Mouse (Mus musculus): ENCODE data around the gene Agbl4.

Gene Agbl4

DNA sequence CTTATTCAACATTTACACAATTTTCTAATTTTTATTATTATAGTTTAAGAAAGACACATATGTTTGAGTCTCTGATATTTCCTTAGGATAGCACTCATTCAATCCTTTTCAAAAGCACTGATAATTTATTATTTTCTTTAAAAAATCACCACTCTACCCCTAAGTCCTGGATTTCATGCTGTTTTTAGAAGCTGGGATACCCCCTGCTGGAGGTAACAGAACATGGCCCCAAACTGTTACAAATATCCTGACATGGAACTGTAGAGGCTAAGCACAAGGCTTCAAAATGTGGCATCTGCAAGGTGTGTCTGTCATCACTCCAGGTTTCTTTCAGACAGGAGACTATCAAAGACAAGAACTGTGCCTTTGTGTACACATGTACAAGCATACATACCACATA lies 859.5 kb downstream of the Agbl4 start:
- DNase-seq (ENCODE audit: low spot score in 2 of 2) = no peak

DNA sequence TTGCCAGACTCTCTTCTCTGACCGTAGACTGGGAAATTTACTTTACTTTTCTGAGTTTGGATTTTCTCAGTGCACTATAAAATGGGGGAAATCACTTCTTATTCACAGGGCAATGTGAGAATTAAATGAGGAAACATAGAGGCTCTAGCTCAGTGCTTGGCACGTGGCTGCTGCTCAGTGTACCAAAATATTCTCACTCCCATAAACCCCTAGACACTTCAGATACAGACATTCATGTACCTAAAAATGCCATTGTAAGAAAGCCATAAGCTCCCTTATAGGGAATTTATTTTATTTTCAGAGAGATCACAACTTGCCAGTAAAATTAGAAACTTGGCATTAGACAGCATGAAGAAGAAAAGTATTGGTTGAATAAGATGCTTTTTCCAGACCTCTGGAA lies 883.5 kb downstream of the Agbl4 start:
- no peak for DNase-seq (ENCODE audit: low spot score in 2 of 2)

DNA sequence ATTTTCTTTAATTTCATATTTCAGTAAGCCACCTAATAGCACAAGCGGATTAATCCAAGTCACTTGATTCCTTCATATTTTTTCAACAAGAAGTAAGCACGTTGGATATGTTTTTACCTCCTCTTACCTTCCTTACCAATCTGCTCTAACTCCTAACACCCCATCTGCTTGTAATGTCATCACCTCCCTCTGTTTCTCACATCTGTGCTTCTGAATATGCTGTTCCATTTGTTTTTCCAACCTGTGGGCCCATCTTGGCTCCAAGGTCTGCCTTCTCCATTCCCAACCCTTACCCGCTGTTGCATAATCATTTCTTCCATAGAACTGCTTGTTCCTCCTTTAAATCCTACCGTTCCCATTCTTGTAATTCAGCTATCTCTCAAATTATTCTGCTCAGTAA lies 884.4 kb downstream of the Agbl4 start:
- DNase-seq (ENCODE audit: low spot score in 2 of 2) = no peak

DNA sequence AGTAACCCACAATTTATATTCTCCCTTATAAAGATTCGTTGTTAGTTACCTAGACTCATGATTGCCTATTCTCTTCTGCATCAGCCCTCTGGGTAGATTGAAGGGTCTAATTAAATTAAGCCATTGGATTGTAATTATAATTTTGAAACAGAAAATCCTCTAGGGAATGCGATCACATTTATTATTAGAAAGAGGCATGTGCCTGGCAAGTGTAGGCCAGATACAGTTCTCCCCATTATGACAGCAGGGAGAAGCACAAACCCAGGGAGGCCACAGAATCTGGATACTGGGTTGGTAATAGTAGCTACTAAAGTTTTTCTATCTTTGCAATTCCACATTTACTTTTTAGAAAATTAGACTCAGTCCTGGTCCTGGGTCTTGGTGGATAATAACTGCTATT lies 887.2 kb downstream of the Agbl4 start:
- no peak for DNase-seq (ENCODE audit: low spot score in 2 of 2)

DNA sequence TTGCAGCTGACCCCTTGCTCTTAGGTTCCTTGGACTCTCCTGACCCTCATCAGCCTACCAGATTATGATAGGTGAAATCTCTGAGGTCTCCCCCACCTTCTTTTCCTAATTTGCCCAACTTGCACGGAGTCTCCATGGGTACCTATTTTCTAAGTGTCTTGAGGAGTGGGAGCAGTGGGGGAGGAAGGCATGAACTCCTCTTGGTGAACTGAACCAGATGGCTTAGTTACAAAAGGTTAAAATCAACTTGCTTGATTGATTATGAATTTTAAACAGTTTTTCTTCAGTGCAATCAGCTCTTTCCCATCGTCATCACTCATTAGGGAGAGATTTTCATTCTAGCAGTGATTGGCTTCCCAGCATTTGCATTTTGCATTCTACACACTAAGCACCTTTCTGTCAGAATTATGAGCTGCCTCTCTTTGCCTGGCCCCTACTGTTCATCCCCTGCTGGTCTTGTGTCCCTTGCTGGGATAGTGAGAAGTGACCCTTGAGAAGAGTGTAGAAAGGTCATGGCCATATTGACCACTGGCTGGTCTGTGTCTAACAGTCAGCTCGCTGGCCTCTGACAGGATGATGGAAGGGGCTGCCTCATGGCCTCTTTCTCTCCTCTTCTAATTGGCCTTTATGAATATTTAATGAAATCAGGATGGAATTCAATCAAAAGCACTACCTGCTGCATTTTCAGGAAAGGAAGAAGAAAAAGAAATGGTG lies 897.2 kb downstream of the Agbl4 start:
- no peak for DNase-seq (ENCODE audit: low spot score in 2 of 2)

DNA sequence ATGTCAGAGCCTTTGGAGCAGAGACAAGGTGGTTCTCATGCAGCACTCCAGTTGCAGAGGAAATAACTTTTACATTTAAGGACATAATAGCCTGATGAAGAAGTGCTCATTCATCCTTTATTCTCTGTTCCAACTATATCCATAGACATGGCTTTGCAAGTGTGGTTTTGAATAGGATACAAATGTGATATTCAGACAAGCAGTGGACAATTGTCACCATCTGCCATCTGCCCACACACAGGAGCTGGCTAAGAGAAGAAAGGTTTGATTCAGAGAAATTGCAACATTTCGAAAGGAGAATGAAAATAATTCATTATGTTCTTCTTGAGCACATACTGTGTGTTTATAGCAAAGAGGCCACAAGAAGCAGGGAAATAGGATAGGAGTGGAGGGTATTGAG lies 909.1 kb downstream of the Agbl4 start:
- no peak for DNase-seq (ENCODE audit: low spot score in 2 of 2)

DNA sequence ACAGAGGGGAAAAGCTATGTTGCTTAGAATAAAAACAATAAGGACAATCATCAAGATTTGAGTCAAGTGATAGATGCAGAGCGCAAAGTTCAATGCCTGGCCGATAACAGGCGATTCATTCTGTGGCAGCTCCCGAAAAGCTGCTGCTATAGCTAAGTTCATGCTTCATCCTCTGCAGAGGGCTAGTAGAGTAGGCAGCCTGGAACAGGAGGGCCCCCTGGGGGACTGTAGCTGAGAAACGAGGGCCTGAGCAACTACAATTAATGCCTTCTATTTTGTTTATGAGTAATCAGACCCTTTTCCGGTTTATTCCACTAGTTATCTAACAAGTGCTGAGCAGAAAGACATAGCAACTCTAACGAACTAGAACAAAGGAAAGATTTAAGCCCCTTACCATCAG lies 909.7 kb downstream of the Agbl4 start:
- no peak for DNase-seq (ENCODE audit: low spot score in 2 of 2)

DNA sequence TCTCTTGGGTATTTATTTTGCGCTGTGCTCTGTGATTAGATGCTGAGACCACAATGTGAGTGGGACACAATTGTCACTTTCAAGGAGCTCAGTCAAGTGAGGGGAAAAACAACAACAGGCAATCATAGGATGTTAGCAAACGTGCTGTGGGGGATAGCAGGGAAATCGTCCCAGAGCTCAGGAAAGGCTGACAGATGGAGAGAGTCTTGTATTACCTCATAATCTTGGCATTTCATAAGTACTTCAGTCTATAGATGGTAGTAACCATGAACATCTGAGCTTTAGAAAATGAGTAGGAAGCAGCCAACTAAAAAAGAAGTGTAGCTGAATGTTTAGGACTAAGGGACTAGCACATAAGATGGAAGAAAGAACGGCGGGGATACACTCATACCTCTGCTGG lies 910.2 kb downstream of the Agbl4 start:
- DNase-seq (ENCODE audit: low spot score in 2 of 2) = no peak

DNA sequence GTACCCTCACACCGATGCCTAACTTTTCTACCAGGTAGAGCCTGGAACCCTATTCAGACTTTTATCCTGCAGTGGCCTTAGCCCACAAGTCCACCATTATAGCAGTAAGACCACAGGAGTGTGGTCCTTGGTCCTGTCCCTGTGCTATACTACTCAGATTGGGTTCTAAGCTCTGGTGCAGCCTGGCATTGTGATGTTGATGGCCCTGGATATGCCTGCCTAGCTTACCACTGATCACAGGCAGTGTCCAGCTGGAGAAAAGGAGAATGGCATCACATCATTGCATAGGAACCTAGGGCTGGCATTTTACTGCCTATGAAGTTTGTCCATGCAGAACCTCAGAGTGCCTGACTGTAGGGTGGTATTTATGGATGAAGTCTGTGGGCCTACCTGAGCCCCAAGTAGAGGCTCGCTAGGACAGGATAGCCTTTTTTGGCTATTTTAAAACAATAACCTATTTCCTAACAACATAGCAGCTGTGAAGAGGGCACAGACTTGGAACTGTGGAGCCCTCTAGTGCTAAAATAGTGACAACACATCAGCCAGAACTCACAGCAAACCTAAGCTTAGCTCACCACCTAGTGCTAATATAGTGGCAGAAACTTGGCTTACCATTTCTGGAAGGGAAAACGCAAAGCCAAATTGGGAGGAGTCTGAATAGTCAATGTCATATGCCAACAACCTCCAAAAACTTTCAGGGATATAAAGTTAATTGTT lies 911.3 kb downstream of the Agbl4 start:
- no peak for DNase-seq (ENCODE audit: low spot score in 2 of 2)

DNA sequence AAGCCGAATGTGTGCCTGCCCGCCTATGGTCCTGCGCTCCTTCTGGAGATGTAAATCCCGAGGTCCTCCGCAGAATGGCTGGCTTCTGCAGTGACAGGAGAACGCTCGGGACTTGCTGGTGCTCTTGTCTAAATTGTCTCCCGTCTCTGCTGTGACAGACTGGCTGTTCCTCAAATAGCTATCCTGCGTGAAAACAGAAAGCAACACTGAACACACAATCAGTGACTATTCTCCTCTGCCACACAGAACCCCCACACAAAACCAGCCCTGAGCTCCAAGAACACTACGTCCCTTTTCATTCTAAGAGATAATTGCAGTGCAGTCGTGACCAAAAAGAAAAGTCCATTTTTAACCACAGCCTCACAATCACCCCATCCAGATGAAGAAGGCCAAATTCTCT lies 929.6 kb downstream of the Agbl4 start:
- DNase-seq (ENCODE audit: low spot score in 2 of 2) = peak; percentile 18 to 61

DNA sequence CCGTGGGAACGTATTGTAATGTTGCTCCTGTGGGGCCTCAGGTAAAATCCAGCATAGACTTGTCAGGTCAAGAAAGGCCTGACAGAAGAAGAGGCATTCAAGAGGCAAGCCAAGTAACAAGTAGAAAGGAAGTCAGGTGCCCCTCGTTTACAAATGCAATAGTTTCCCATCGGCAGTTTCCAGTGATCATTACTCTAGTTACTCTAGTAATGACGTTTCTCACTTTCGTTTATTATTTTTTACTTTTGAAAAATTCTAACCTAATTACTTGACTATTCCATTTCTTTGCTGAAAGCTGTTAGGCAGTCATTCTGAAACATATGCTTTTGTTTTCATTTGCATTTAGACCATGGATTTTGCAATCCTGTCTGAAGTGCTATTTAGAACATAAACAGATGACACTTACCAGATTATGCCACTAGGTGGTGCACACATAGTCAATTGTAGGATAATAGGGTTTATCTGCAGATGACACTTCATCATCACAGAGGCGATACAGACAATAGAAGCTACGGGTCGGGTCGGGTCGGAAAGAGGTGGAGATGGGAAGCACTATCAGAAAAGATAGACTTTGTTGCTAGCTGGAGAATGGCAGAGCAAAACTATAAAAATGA lies 930.4 kb downstream of the Agbl4 start:
- no peak for DNase-seq (ENCODE audit: low spot score in 2 of 2)

DNA sequence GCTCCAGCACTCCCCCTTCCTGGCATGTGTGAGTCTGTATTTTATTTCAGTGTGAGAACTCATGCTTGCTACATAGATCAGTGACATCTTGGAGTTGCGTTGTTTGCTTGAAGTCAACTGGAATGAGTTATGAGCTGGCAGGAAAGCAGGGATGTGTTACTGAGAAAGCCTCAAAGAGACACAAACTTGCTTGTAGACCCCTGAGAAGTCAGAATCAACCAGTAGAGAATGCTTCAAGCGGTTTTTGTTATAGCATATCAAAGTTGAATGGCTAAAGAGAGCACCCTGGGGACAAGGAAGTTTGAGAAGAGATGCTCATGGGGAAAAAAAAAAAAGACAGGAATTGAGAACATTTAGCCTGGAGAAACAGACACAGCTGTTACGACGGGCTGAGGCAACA lies 932.0 kb downstream of the Agbl4 start:
- no peak for DNase-seq (ENCODE audit: low spot score in 2 of 2)

DNA sequence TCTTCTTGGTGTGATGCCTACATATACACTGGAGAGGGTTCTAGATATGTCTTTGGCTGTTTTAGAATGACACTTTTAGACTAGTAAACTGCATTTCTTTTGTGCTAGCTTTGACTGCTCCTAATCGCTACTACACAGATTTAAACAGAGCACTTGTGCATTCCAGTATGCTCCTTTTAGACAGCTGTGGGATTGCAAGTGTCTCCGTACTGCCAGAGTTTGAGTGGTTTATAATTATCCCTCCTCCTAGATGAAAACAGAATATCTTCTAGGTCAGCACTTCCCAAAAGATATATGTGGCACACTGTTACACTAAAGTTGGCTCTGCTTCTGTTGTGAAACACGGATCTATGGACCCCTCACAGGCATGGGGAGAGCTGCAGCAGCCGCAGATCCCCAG lies 935.4 kb downstream of the Agbl4 start:
- no peak for DNase-seq (ENCODE audit: low spot score in 2 of 2)

DNA sequence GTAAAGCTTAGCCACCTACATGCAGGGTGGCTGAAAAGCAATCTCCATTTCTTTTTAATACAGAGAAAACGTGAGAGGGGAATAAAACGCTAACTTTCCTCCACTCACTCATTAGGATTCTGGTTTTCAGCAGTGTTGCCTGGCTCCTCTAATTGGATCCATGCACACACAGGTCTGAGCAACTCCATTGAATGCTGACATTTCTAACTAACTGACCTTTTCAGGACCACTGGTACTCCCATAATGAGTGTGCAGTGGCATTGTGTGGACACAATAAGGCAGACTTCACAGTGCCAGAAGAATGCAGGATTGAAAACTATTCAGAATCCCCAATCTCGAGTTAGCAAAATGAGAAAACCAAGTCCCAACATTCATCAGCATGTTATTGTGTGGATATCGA lies 952.5 kb downstream of the Agbl4 start:
- no peak for DNase-seq (ENCODE audit: low spot score in 2 of 2)

DNA sequence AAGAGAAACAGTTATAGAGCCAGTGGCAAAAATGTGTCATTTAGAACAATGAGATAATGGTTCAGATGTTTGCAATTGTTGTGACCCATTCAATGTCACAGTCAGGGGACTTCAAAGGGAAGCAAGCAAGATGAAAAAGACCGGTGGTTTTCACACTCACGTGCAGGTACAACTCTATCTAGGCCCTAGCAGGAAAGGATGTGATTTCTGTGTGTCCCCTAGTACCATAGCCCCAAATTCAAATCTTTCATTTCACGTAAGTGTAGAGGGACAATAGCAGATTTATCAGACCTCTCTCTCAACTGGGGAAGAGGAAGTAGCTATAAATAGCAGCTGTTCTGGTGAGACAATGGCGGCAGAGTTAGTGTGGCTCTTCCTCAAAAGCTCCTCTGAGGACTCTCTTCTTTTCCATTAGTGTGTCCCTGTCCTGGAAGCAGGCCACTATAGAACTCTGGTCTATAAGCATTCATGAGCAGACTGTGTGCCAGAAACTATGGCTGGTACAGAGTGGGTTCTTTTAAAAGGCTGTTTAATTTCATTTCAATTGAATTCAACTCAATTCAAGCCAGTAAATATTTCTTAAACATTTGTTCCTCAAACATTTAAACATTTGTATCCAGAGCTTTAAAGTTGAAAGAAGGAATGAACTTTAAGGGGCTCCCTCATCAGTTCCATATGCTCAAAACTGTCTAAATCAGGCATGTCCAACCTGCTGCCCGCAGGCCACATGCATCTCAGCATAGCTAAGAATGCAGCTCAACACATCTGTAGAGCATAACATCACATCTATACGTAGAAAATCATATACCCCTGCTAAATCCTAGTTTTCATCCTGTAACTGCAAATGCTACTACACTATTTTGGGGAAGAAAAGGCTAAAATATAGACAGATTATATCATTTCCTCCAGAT lies 953.4 kb downstream of the Agbl4 start:
- no peak for DNase-seq (ENCODE audit: low spot score in 2 of 2)

DNA sequence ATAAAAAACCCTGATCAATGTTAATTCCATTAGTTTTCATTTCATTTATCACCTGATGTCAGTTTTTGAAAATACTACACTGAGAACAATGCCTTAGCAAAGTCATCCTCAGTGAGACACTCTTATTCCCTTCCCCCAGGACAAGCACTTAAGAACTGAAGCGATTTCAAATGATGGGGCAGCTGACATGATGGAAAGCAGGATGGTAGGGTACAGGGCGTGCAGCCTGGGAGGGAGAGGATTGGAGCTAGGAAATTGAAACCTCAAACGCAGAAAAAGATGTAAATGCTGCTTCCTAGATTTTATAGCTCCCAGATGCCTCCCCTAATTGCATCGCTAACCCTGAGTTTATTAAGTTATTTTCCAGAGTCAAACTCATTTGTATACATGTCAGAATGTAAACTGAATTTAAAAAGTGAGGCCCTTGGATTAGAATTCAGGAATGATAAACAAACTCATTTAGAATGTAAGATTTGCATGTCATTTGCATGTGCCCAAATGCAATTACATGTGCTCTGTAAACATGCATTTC lies 959.2 kb downstream of the Agbl4 start:
- DNase-seq (ENCODE audit: low spot score in 2 of 2) = no peak

DNA sequence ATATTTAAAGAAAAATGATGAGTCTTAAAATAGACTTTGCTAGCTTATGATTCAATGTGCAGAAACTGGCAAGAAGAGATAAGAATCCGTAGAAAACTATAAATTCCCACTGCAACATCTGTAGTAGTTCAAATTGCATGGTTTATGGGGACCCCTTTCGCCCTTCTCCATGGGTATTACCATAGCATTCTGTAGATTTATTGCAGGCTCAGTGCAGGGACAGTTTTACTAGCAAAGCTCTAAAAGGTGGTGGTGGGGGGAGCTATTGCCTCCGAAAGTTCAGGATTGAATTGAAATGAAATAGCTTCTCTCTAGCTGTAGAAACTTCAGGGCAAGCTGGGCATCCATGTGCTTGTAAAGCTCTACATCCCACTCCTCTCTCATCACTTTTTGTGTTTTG lies 959.7 kb downstream of the Agbl4 start:
- DNase-seq (ENCODE audit: low spot score in 2 of 2) = no peak

DNA sequence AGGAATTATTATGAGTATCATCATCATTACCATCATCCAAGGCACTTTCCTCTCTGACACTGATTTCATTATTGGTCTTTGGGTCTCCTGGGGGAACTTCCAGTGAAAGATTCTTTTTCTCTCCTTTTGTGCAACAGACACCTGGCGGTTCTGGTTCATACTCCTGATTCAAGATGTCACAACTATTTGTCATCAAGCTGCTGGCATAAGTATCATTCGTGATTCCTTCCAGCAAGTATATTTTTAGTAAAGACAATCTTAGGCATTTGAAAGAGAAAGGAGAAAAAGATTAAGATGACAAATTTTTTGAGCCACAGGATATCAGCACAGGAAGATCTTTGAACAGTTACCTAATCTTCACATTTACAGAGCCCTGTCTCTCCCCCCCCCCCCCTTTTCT lies 966.7 kb downstream of the Agbl4 start:
- no peak for DNase-seq (ENCODE audit: low spot score in 2 of 2)

DNA sequence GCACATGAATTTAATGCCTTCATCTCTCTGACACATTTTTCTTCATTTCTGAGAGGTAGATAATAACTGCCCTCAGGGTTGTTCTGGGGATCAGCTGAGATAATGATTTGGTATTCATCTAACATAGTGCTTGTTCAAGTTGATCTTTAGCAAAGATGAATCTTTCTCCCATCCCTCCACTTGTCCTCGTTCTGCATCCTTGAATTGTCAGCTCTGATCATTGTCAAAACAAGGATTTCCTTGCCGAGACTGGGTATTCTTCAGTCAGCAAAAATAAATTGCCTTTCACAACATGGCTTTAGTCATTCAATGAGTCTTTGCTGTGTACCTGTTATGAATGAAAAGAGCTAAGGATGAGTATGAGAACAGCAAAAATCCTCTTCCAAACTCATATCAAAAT lies 970.3 kb downstream of the Agbl4 start:
- no peak for DNase-seq (ENCODE audit: low spot score in 2 of 2)

DNA sequence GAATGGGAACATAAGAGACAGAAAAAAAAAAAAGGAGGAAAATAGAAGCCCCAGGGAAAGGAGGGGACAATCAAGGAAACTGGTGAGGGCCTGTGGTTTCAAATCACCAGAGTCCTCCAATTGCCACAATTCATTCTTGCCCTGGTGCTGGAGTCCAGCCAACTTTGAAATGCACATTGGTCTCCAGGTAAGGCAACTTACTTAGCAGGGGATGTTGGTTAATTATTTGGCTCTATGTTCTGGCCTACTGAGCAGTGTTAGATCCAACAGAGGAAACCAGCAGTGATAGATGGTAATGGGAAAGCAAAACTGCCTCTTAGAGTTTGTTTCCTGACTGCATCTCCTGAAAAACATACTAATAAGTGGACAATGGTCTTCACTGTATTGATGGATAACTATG lies 979.7 kb downstream of the Agbl4 start:
- DNase-seq (ENCODE audit: low spot score in 2 of 2) = no peak

DNA sequence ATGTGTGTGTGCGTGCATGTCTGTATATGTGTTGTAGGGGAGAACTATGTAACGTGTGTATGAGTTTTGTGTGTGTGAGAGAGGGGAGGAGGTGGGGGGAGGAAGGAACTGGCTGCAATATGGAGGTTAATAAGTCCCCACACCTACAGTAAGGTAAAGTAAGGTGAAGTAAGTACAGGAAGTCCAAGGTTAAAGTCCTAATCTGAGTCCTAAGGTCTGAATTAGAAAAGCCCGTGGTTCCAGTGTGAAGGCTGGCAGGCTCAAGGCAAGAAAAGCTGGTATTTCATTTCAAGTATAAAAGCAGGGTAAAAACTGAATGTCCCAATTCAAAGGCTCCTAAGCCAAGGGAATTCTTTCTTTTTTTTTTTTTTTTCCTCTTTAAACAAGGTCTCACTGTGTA lies 980.6 kb downstream of the Agbl4 start:
- no peak for DNase-seq (ENCODE audit: low spot score in 2 of 2)

DNA sequence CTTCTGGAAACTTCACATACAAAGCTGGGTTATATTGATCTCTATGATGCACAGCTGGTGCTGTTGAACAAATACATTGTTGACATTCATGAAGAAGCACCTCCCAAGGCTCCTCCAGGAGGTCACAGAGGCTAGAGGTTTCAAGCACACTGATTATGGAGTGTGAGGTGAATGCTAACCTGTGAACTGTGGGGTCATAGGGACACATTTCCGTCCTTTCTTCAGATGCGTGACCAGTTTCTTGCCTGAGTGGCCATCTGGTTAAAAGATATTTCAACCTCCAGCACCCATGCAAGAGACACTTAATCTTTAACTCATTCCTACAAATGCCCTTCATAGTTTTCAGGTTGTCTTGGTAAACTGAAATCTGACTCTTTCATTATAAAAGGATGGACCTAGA lies 985.6 kb downstream of the Agbl4 start:
- DNase-seq (ENCODE audit: low spot score in 2 of 2) = no peak

Measured in frontal cortex, postnatal 10 days (tissue).